Mouse (Mus musculus): ENCODE data around the gene Washc4. TPM values are rescaled to one million over a fixed set of nuclear protein-coding genes. Genes with fewer than 3 reads are reported as not detected.

The Washc4 gene
- total RNA-seq, 2 experiments from 2014 or later, result 11.4 to 12.7 TPM

GRCm38 (mm10) chr10:83590801-83591200 is 47.2 kb downstream of the Washc4 start:
- intact Hi-C loops (cut with DNase I; ENCODE audit: low total_unique reads), result no loop called here

GRCm38 (mm10) chr10:83592616-83593015 is 49.1 kb downstream of the Washc4 start:
- DNase-seq, result no peak
- intact Hi-C loops (cut with DNase I; ENCODE audit: low total_unique reads), result no loop called here

More at GRCm38 (mm10) chr10:83590801-83591200, 47.2 kb downstream of the Washc4 start:
- DNase-seq, result no peak

- DNase-seq, result no peak
- intact Hi-C loops (cut with DNase I; ENCODE audit: low total_unique reads), result no loop called here
Observed at GRCm38 (mm10) chr10:83594526-83594925, 51.0 kb downstream of the Washc4 start.

GRCm38 (mm10) chr10:83600650-83601049 is 57.1 kb downstream of the Washc4 start:
- DNase-seq, result peak; percentile 39
- intact Hi-C loops (cut with DNase I; ENCODE audit: low total_unique reads), result no loop called here

- DNase-seq, result no peak
- intact Hi-C loops (cut with DNase I; ENCODE audit: low total_unique reads), result no loop called here
Observed at GRCm38 (mm10) chr10:83603956-83604564, 60.5 kb downstream of the Washc4 start.

- DNase-seq, result no peak
- intact Hi-C loops (cut with DNase I; ENCODE audit: low total_unique reads), result no loop called here
Observed at GRCm38 (mm10) chr10:83605637-83606183, 62.2 kb downstream of the Washc4 start.

GRCm38 (mm10) chr10:83607111-83607510 is 63.6 kb downstream of the Washc4 start:
- intact Hi-C loops (cut with DNase I; ENCODE audit: low total_unique reads), result no loop called here
- no peak for DNase-seq

GRCm38 (mm10) chr10:83608596-83608995 is 65.0 kb downstream of the Washc4 start:
- no peak for DNase-seq
- intact Hi-C loops (cut with DNase I; ENCODE audit: low total_unique reads), result no loop called here

- intact Hi-C loops (cut with DNase I; ENCODE audit: low total_unique reads), result no loop called here
- no peak for DNase-seq
Observed at GRCm38 (mm10) chr10:83610518-83610917, 67.0 kb downstream of the Washc4 start.

- intact Hi-C loops (cut with DNase I; ENCODE audit: low total_unique reads), result no loop called here
- no peak for DNase-seq
Observed at GRCm38 (mm10) chr10:83611863-83612262, 68.3 kb downstream of the Washc4 start.

GRCm38 (mm10) chr10:83612648-83613215 is 69.2 kb downstream of the Washc4 start:
- intact Hi-C loops (cut with DNase I; ENCODE audit: low total_unique reads), result no loop called here
- DNase-seq, result no peak

GRCm38 (mm10) chr10:83617366-83617765 is 73.8 kb downstream of the Washc4 start:
- DNase-seq, result peak; percentile 25
- intact Hi-C loops (cut with DNase I; ENCODE audit: low total_unique reads), result no loop called here

GRCm38 (mm10) chr10:83618819-83619440 is 75.4 kb downstream of the Washc4 start:
- DNase-seq, result peak; percentile 44
- intact Hi-C loops (cut with DNase I; ENCODE audit: low total_unique reads), result no loop called here

GRCm38 (mm10) chr10:83620350-83621055 is 77.0 kb downstream of the Washc4 start:
- no peak for DNase-seq
- intact Hi-C loops (cut with DNase I; ENCODE audit: low total_unique reads), result no loop called here

- intact Hi-C loops (cut with DNase I; ENCODE audit: low total_unique reads), result no loop called here
- no peak for DNase-seq
Observed at GRCm38 (mm10) chr10:83624065-83624464, 80.5 kb downstream of the Washc4 start.

- peak; percentile 47 for DNase-seq
- intact Hi-C loops (cut with DNase I; ENCODE audit: low total_unique reads), result no loop called here
Observed at GRCm38 (mm10) chr10:83624841-83625240, 81.3 kb downstream of the Washc4 start.

GRCm38 (mm10) chr10:83627113-83627687 is 83.6 kb downstream of the Washc4 start:
- intact Hi-C loops (cut with DNase I; ENCODE audit: low total_unique reads), result no loop called here
- no peak for DNase-seq

GRCm38 (mm10) chr10:83628241-83628640 is 84.7 kb downstream of the Washc4 start:
- intact Hi-C loops (cut with DNase I; ENCODE audit: low total_unique reads), result no loop called here
- DNase-seq, result no peak

GRCm38 (mm10) chr10:83629190-83629781 is 85.7 kb downstream of the Washc4 start:
- DNase-seq, result peak; percentile 21
- intact Hi-C loops (cut with DNase I; ENCODE audit: low total_unique reads), result no loop called here

All from gastrocnemius, postnatal 14 days (tissue).